Mouse (Mus musculus) forebrain, embryonic 11.5 days (tissue): Measurements from ENCODE around the gene Olfr317. TPM values are rescaled to one million over a fixed set of nuclear protein-coding genes. Genes with fewer than 3 reads are reported as not detected.
"Not testable (repeated sequence)": the region's sequence is repeated elsewhere in the genome, so short reads cannot be mapped to it uniquely, and the experiment has no call there.

Experiments
- ATAC-seq: fragments of 200-750 bp; cut with Nextera tagmentation; replicated peaks from 2 replicates; pipeline ENCODE4 v1.8.0; 2017; ENCODE audit warnings: moderate TSS enrichment; ENCODE audit not compliant: low FRiP score
- DNase-seq: peaks from one replicate; pipeline ENCODE4 v3.0.0-alpha.2; 2017; ENCODE audit warnings: low spot score
- H3K27ac ChIP-seq: fragments of 300-500 bp; sonication (generic); 2 replicates; pipeline ENCODE4 v1.5.1; 2014; ENCODE audit warnings: low read depth, low read length
- H3K27me3 ChIP-seq: fragments of 300-500 bp; sonication (generic); 2 replicates; pipeline ENCODE4 v1.6.1; 2014; ENCODE audit warnings: mild to moderate bottlenecking, low read length, mixed read lengths; ENCODE audit not compliant: control insufficient read depth, insufficient read depth
- H3K36me3 ChIP-seq: fragments of 300-500 bp; sonication (generic); 2 replicates; pipeline ENCODE4 v1.6.1; 2014; ENCODE audit warnings: mild to moderate bottlenecking, low read length, moderate library complexity, mixed read lengths; ENCODE audit not compliant: control insufficient read depth, insufficient read depth
- H3K4me1 ChIP-seq: fragments of 300-500 bp; sonication (generic); replicated peaks from 2 replicates; pipeline ENCODE4 v1.6.1; 2014; ENCODE audit warnings: low read length, mixed read lengths; ENCODE audit not compliant: control insufficient read depth, insufficient read depth
- H3K4me2 ChIP-seq: fragments of 300-500 bp; sonication (generic); 2 replicates; pipeline ENCODE4 v1.6.1; 2014; ENCODE audit warnings: low read depth, mild to moderate bottlenecking, low read length, moderate library complexity, mixed read lengths; ENCODE audit not compliant: severe bottlenecking
- H3K4me3 ChIP-seq: fragments of 300-500 bp; sonication (generic); 2 replicates; pipeline ENCODE4 v1.5.1; 2014; ENCODE audit warnings: low read depth, low read length
- H3K9ac ChIP-seq: fragments of 300-500 bp; sonication (generic); 2 replicates; pipeline ENCODE4 v1.6.1; 2014; ENCODE audit warnings: low read length
- H3K9me3 ChIP-seq: fragments of 300-500 bp; sonication (generic); 2 replicates; pipeline ENCODE4 v1.6.1; 2016; ENCODE audit warnings: low read length, mixed read lengths; ENCODE audit not compliant: control insufficient read depth
- WGBS: fragments of 180-500 bp; shearing (Covaris S2); extraction: QIAGEN DNeasy Blood & Tissue Kit; methylation state at CpG from one replicate; pipeline ENCODE4 v1.1.7; 2014; 5-methylcytosine and 5-hydroxymethylcytosine counted together
- polyA plus RNA-seq: library from polyadenylated mRNA; unstranded; fragments of >200 nt; fragmentation: Nextera tagmentation; extraction: Ambion mirVana; gene quantifications from 2 replicates; pipeline ENCODE4 v1.2.1, GENCODE M21; 2014

Gene Olfr317
- polyA plus RNA-seq, result not detected in 2 replicates

GRCm38 (mm10) chr11:58738792-58739262, at the start of gene Olfr317:
TSS of gene Olfr317 (minus strand) at chr11:58739212.
- Histone ChIP-seq H3K9ac (no peak within 1 kb of the TSS), H3K27ac (no peak within 1 kb of the TSS), H3K9me3 (no peaks in the 10 kb centered on the region), H3K36me3 (no peaks in the 10 kb centered on the region), H3K4me2 (no peak within 1 kb of the TSS), H3K27me3 (no peaks in the 10 kb centered on the region), H3K4me1 (no peaks in the 10 kb centered on the region), H3K4me3 (no peak within 1 kb of the TSS)
- DNase-seq (no peak), ATAC-seq (no peak)
- 76% methylated on average over 4 of the region's 4 CpGs for WGBS

- no peak overlapping the region for H3K9ac ChIP-seq
- no peaks in the 10 kb centered on the region for H3K4me1 ChIP-seq
- H3K36me3 ChIP-seq, result no peaks in the 10 kb centered on the region
- H3K27me3 ChIP-seq, result no peaks in the 10 kb centered on the region
- ATAC-seq, result no peak
- WGBS, result 86% methylated on average over 8 of the region's 8 CpGs
- H3K4me3 ChIP-seq, result no peak overlapping the region
- H3K9me3 ChIP-seq, result no peaks in the 10 kb centered on the region
- no peak overlapping the region for H3K27ac ChIP-seq
- H3K4me2 ChIP-seq, result no peak overlapping the region
- no peak for DNase-seq
Observed at GRCm38 (mm10) chr11:58788346-58788745, 49.3 kb upstream of the Olfr317 start.

- no peaks in the 10 kb centered on the region for H3K27me3 ChIP-seq
- H3K36me3 ChIP-seq, result no peaks in the 10 kb centered on the region
- ATAC-seq (no peak), DNase-seq (no peak)
- no peaks in the 10 kb centered on the region for H3K4me1 ChIP-seq
- no peak overlapping the region for H3K4me2 ChIP-seq
- no peak overlapping the region for H3K9ac ChIP-seq
- H3K4me3 ChIP-seq, result no peak overlapping the region
- 89% methylated on average over 10 of the region's 10 CpGs for WGBS
- H3K9me3 ChIP-seq, result no peaks in the 10 kb centered on the region
- H3K27ac ChIP-seq, result no peak overlapping the region
Observed at GRCm38 (mm10) chr11:58787651-58788050, 48.6 kb upstream of the Olfr317 start.

GRCm38 (mm10) chr11:58784182-58784581, 45.2 kb upstream of the Olfr317 start:
- Histone ChIP-seq H3K9ac (no peak overlapping the region), H3K9me3 (no peaks in the 10 kb centered on the region), H3K27me3 (no peaks in the 10 kb centered on the region), H3K27ac (no peak overlapping the region), H3K4me3 (no peak overlapping the region), H3K4me1 (no peaks in the 10 kb centered on the region), H3K4me2 (no peak overlapping the region), H3K36me3 (no peaks in the 10 kb centered on the region)
- no peak for ATAC-seq
- WGBS, result 85% methylated on average over 2 of the region's 2 CpGs
- DNase-seq, result no peak

GRCm38 (mm10) chr11:58782480-58783089, 43.6 kb upstream of the Olfr317 start, which contains the start of gene Olfr314:
TSS of gene Olfr314 (plus strand) at chr11:58782952.
- H3K9ac ChIP-seq, result no peak within 1 kb of the TSS
- no peak for ATAC-seq

GRCm38 (mm10) chr11:58772888-58773287, 33.9 kb upstream of the Olfr317 start, which contains the start of gene Olfr315:
TSS of gene Olfr315 (plus strand) at chr11:58773188.
- Histone ChIP-seq H3K36me3 (no peaks in the 10 kb centered on the region), H3K27me3 (no peaks in the 10 kb centered on the region), H3K4me2 (no peak within 1 kb of the TSS), H3K9ac (no peak within 1 kb of the TSS), H3K27ac (no peak within 1 kb of the TSS), H3K4me1 (no peaks in the 10 kb centered on the region), H3K9me3 (no peaks in the 10 kb centered on the region), H3K4me3 (no peak within 1 kb of the TSS)
- ATAC-seq, result no peak
- no peak for DNase-seq

More at GRCm38 (mm10) chr11:58782480-58783089, 43.6 kb upstream of the Olfr317 start, which contains the start of gene Olfr314:
- no peaks in the 10 kb centered on the region for H3K9me3 ChIP-seq
- H3K27me3 ChIP-seq, result no peaks in the 10 kb centered on the region
- H3K36me3 ChIP-seq, result no peaks in the 10 kb centered on the region
- no peak within 1 kb of the TSS for H3K27ac ChIP-seq
- no peak within 1 kb of the TSS for H3K4me3 ChIP-seq
- H3K4me2 ChIP-seq, result no peak within 1 kb of the TSS
- H3K4me1 ChIP-seq, result no peaks in the 10 kb centered on the region
- 92% methylated on average over 6 of the region's 6 CpGs for WGBS
- no peak for DNase-seq

GRCm38 (mm10) chr11:58752434-58752833, 13.4 kb upstream of the Olfr317 start, which contains the start of gene Olfr316:
TSS of gene Olfr316 (plus strand) at chr11:58752734.
- no peak within 1 kb of the TSS for H3K9ac ChIP-seq
- no peaks in the 10 kb centered on the region for H3K36me3 ChIP-seq
- no peak within 1 kb of the TSS for H3K4me3 ChIP-seq
- no peak within 1 kb of the TSS for H3K27ac ChIP-seq
- H3K4me2 ChIP-seq, result no peak within 1 kb of the TSS
- DNase-seq, result no peak
- H3K27me3 ChIP-seq, result no peaks in the 10 kb centered on the region
- no peaks in the 10 kb centered on the region for H3K4me1 ChIP-seq
- 86% methylated on average over 2 of the region's 2 CpGs for WGBS
- no peak for ATAC-seq
- H3K9me3 ChIP-seq, result no peaks in the 10 kb centered on the region

GRCm38 (mm10) chr11:58751096-58751495, 12.1 kb upstream of the Olfr317 start:
- H3K9ac ChIP-seq, H3K4me1 ChIP-seq, ATAC-seq, DNase-seq, H3K36me3 ChIP-seq, H3K27ac ChIP-seq, H3K9me3 ChIP-seq, H3K4me3 ChIP-seq, H3K4me2 ChIP-seq, H3K27me3 ChIP-seq: not testable (repeated sequence)
- WGBS, result 84% methylated on average over 18 of the region's 18 CpGs

GRCm38 (mm10) chr11:58733372-58733771, 5.6 kb downstream of the Olfr317 start:
- Histone ChIP-seq H3K9me3 (no peaks in the 10 kb centered on the region), H3K9ac (no peak overlapping the region)
- 66% methylated on average over 3 of the region's 3 CpGs for WGBS

More at GRCm38 (mm10) chr11:58733372-58733771, 5.6 kb downstream of the Olfr317 start:
- no peaks in the 10 kb centered on the region for H3K27me3 ChIP-seq
- no peak for DNase-seq
- H3K4me1 ChIP-seq, result no peaks in the 10 kb centered on the region
- no peak overlapping the region for H3K27ac ChIP-seq
- no peaks in the 10 kb centered on the region for H3K36me3 ChIP-seq
- no peak overlapping the region for H3K4me2 ChIP-seq
- H3K4me3 ChIP-seq, result no peak overlapping the region
- no peak for ATAC-seq
